Mouse (Mus musculus): ENCODE measurements around the gene Mep1a.

GRCm38 (mm10) chr17:43500513-43500912, 2.1 kb downstream of the Mep1a start:
- TF ChIP-seq CTCF (IDR thresholded peaks at IDR 0.05): no peak
- no peak for TF ChIP-seq EP300 (IDR thresholded peaks at IDR 0.05)
